9 mouse cellular contexts compared by ENCODE assay signal in the genomic region with DNA sequence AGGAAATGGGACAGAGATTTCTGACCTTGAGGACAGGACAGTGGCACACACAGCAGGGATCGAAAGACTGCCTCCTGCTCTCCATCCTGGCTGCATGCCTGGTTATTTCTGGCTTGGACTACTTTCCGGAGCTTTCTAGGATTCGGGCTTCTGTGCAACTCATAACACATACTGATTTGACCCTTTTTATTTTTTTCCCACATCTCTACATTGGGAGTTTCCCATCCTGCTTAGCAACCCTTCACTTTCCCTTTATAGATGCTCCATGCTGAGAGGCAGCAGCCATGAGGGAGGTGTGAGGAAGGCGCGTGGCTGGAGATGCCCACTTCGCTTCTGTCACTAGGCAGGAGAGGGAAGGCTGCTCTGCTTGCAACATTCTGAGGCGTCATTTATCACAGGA.
DNase-seq lines count a peak whose midpoint lies in the region; ATAC-seq lines count a peak whose summit lies in the region.
"Had no signal": no experiment of that assay in that cellular context is flagged by ENCODE, and none has a peak within 500 bp of the region (broad histone marks: within the 10 kb centered on the region; RNA-seq: fewer than 3 reads in every experiment).

No protein-coding gene starts in this region.

- H3K27ac ChIP-seq in hindbrain, embryonic 10.5 days: no peak overlapping the region
- H3K27ac ChIP-seq in forebrain, embryonic 12.5 days: no peak overlapping the region
- H3K27ac ChIP-seq: liver, embryonic 15.5 days had no signal

- no peak overlapping the region for H3K9ac ChIP-seq in forebrain, embryonic 12.5 days
- H3K9ac ChIP-seq: liver, embryonic 15.5 days had no signal

- no peaks in the 10 kb centered on the region for H3K36me3 ChIP-seq in hindbrain, embryonic 10.5 days
- H3K36me3 ChIP-seq in forebrain, embryonic 12.5 days (replicated peaks): no peaks in the 10 kb centered on the region
- H3K36me3 ChIP-seq: liver, embryonic 15.5 days had no signal

- ATAC-seq in monocyte, adult 5-6 weeks (replicated peaks; ENCODE audit: insufficient number of reproducible peaks, low FRiP score, low TSS enrichment, poor library complexity, severe bottlenecking): no peak
- ATAC-seq in forebrain, embryonic 12.5 days (ENCODE audit: low FRiP score): no peak

- peak; percentile 21 to 28 for DNase-seq in adrenal gland, adult 18-20 months (ENCODE audit: low spot score in 2 of 2)
- DNase-seq in adrenal gland, adult 8-10 months: peak; percentile 35
- peak; percentile 19 to 48 for DNase-seq in frontal cortex, postnatal 25 days (ENCODE audit: low spot score in 2 of 2)
- peak; percentile 75 for DNase-seq in left cerebral cortex, adult 11 months (ENCODE audit: low spot score)
- no peak for DNase-seq in embryo, embryonic 10 days (ENCODE audit: low spot score)
- DNase-seq in hindbrain, embryonic 10.5 days (ENCODE audit: low spot score): no peak

- H3K9me3 ChIP-seq in hindbrain, embryonic 10.5 days: no peaks in the 10 kb centered on the region
- H3K9me3 ChIP-seq in forebrain, embryonic 12.5 days: no peaks in the 10 kb centered on the region
- H3K9me3 ChIP-seq: liver, embryonic 15.5 days had no signal

- WGBS in hindbrain, embryonic 10.5 days: 89% methylated on average over 7 of the region's 7 CpGs
- WGBS in forebrain, embryonic 12.5 days: 91% methylated on average over 7 of the region's 7 CpGs

- H3K4me2 ChIP-seq in forebrain, embryonic 12.5 days: no peak overlapping the region
- H3K4me2 ChIP-seq: liver, embryonic 15.5 days had no signal

- no peak overlapping the region for H3K4me3 ChIP-seq in hindbrain, embryonic 10.5 days
- no peak overlapping the region for H3K4me3 ChIP-seq in forebrain, embryonic 12.5 days (replicated peaks)
- H3K4me3 ChIP-seq: liver, embryonic 15.5 days had no signal

- peaks cover 11% of the 10 kb centered on the region; the same call in 1 of the 2 replicates for H3K4me1 ChIP-seq in hindbrain, embryonic 10.5 days (replicated peaks)
- H3K4me1 ChIP-seq in forebrain, embryonic 12.5 days: peaks cover 3% of the 10 kb centered on the region

- H3K27me3 ChIP-seq in hindbrain, embryonic 10.5 days (ENCODE audit: insufficient read depth, poor library complexity, severe bottlenecking): no peaks in the 10 kb centered on the region
- no peaks in the 10 kb centered on the region for H3K27me3 ChIP-seq in forebrain, embryonic 12.5 days
- H3K27me3 ChIP-seq: liver, embryonic 15.5 days had no signal

Comparison
In these comparisons a context has a peak if more than half of its experiments do, and no peak if none do; other contexts are left out.
1. DNase-seq: peak in adrenal gland, adult 18-20 months (2 of 2), adrenal gland, adult 8-10 months (single experiment), frontal cortex, postnatal 25 days (2 of 2) and left cerebral cortex, adult 11 months (single experiment); none in embryo, embryonic 10 days (single experiment) and hindbrain, embryonic 10.5 days (single experiment).